25 mouse cellular contexts compared by ENCODE assay signal in the genomic region with DNA sequence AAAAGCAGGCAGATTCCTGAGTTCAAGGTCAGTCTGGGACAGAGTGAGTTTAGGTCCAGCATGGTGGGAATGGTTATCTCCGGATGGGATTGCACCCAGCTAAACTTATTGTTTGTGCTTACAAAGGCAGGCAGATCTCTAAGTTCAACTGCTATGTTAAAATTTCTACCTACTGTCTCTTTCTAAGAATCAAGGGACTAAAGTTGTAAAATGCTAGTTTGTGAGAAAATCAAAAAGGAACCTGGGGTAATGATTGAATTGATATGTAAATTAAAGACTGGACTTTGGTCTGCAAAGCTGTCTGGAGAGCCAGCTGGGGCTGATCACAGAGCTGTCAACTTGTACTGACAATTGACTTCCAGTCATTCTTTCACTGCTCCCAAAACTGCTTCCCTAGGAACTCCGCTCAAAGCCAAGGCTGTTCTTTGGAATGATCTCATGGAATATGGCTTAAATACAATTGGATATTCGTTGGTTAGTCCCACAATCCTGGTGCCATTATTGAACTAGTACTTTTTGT.
A peak's percentile ranks its signal among the peaks of the same experiment; 100 is the strongest.
DNase-seq lines count a peak whose midpoint lies in the region; ATAC-seq and TF ChIP-seq lines count a peak whose summit lies in the region.
"Had no signal": no experiment of that assay in that cellular context is flagged by ENCODE, and none has a peak within 500 bp of the region (broad histone marks: within the 10 kb centered on the region; RNA-seq: fewer than 3 reads in every experiment).

No protein-coding gene starts in this region.

- ATAC-seq in liver, embryonic 12.5 days = no peak
- ATAC-seq: forebrain, embryonic 14.5 days had no signal

- no peak overlapping the region for H3K9ac ChIP-seq in liver, adult 2 months (ENCODE audit: low read depth, low read length)
- no peak overlapping the region for H3K9ac ChIP-seq in liver, embryonic 12.5 days
- H3K9ac ChIP-seq: embryonic facial prominence, embryonic 12.5 days; heart, embryonic 12.5 days; hindbrain, embryonic 14.5 days; limb, embryonic 15.5 days; liver, embryonic 15.5 days; lung, embryonic 15.5 days; midbrain, embryonic 12.5 days had no signal

- WGBS in liver, adult 2 months = 18% methylated on average over 3 of the region's 3 CpGs
- 65% methylated on average over 3 of the region's 3 CpGs for WGBS in liver, embryonic 12.5 days (ENCODE audit: insufficient replicate concordance)

- H3K4me2 ChIP-seq in liver, embryonic 12.5 days = no peak overlapping the region
- H3K4me2 ChIP-seq: embryonic facial prominence, embryonic 12.5 days; heart, embryonic 12.5 days; hindbrain, embryonic 14.5 days; limb, embryonic 15.5 days; liver, embryonic 15.5 days; lung, embryonic 15.5 days; midbrain, embryonic 12.5 days had no signal

- peak; percentile 7 to 12 for DNase-seq in heart, postnatal 10 days
- DNase-seq in heart, adult 8-10 months (ENCODE audit: low spot score) = no peak
- DNase-seq in liver, adult 2 months (ENCODE audit: extremely low read depth, low read depth, low spot score) = peak; percentile 81
- DNase-seq in ZHBTc4 (ENCODE audit: low read depth, low spot score) = peak; percentile 62
- peak; percentile 19 to 25 for DNase-seq in kidney, postnatal 4 days
- DNase-seq in neural tube, embryonic 10.5 days (ENCODE audit: extremely low spot score, low spot score) = no peak
- no peak for DNase-seq in left cerebral cortex, postnatal 14 days (ENCODE audit: low spot score in 2 of 2)
- DNase-seq: adrenal gland, adult 8-10 months; cerebellum, adult 9-10 months; cerebellum, postnatal 36 days; gastrocnemius, postnatal 14 days; layer of hippocampus, postnatal 36 days; lung, postnatal 36 days; right cerebral cortex, postnatal 14 days had no signal

- 0 out of 2 replicates have a peak, but pooled peaks cover 4% of the 10 kb centered on the region for H3K9me3 ChIP-seq in liver, embryonic 12.5 days (replicated peaks)
- H3K9me3 ChIP-seq: embryonic facial prominence, embryonic 12.5 days; heart, embryonic 12.5 days; limb, embryonic 10.5 days; limb, embryonic 15.5 days; liver, embryonic 15.5 days; lung, embryonic 15.5 days; midbrain, embryonic 12.5 days had no signal

- TF ChIP-seq POLR2A in liver, adult 2 months (IDR thresholded peaks at IDR 0.05; ENCODE audit: extremely low read depth, insufficient read depth, low read length) = no peak

- peaks cover 1% of the 10 kb centered on the region; the same call in 1 of the 2 replicates for H3K4me1 ChIP-seq in liver, adult 2 months (ENCODE audit: control insufficient read depth, insufficient read depth, low read length)
- no peaks in the 10 kb centered on the region for H3K4me1 ChIP-seq in liver, embryonic 12.5 days
- H3K4me1 ChIP-seq: embryonic facial prominence, embryonic 12.5 days; heart, embryonic 12.5 days; limb, embryonic 10.5 days; limb, embryonic 15.5 days; liver, embryonic 15.5 days; lung, embryonic 15.5 days; midbrain, embryonic 12.5 days had no signal

- no peaks in the 10 kb centered on the region for H3K36me3 ChIP-seq in liver, adult 2 months (ENCODE audit: control insufficient read depth, insufficient read depth, low read length)
- H3K36me3 ChIP-seq in liver, embryonic 12.5 days = no peaks in the 10 kb centered on the region
- H3K36me3 ChIP-seq: embryonic facial prominence, embryonic 12.5 days; heart, embryonic 12.5 days; limb, embryonic 10.5 days; limb, embryonic 15.5 days; liver, embryonic 15.5 days; lung, embryonic 15.5 days; midbrain, embryonic 12.5 days had no signal

- H3K27me3 ChIP-seq in liver, adult 2 months (ENCODE audit: control insufficient read depth, insufficient read depth, low read length) = no peaks in the 10 kb centered on the region
- H3K27me3 ChIP-seq in liver, embryonic 12.5 days (replicated peaks) = no peaks in the 10 kb centered on the region
- H3K27me3 ChIP-seq: embryonic facial prominence, embryonic 12.5 days; heart, embryonic 12.5 days; limb, embryonic 15.5 days; liver, embryonic 15.5 days; lung, embryonic 15.5 days; midbrain, embryonic 12.5 days had no signal

- TF ChIP-seq CTCF in liver, adult 2 months (IDR thresholded peaks at IDR 0.05; ENCODE audit: low read depth, low read length) = no peak

- no peak overlapping the region for H3K4me3 ChIP-seq in liver, adult 2 months (ENCODE audit: insufficient read depth, low read depth, low read length)
- no peak overlapping the region for H3K4me3 ChIP-seq in liver, embryonic 12.5 days
- H3K4me3 ChIP-seq: embryonic facial prominence, embryonic 12.5 days; heart, embryonic 12.5 days; limb, embryonic 10.5 days; limb, embryonic 15.5 days; liver, embryonic 15.5 days; lung, embryonic 15.5 days; midbrain, embryonic 12.5 days had no signal

- no peaks in the 10 kb centered on the region for H3K79me2 ChIP-seq in liver, adult 2 months (ENCODE audit: control insufficient read depth, insufficient read depth, low read length)

- intact Hi-C loops in heart, postnatal 10 days (cut with DNase I) = no loop called here
- intact Hi-C loops in left cerebral cortex, postnatal 14 days (cut with DNase I) = no loop called here

- no peak overlapping the region for H3K27ac ChIP-seq in liver, adult 2 months (replicated peaks; ENCODE audit: insufficient read depth, low read depth, low read length)
- H3K27ac ChIP-seq in liver, embryonic 12.5 days = no peak overlapping the region
- H3K27ac ChIP-seq: embryonic facial prominence, embryonic 12.5 days; hindbrain, embryonic 14.5 days; kidney, postnatal 0 days; limb, embryonic 10.5 days; limb, embryonic 15.5 days; liver, embryonic 15.5 days; lung, embryonic 15.5 days; midbrain, embryonic 12.5 days had no signal

Comparison
In these comparisons a context has a peak if more than half of its experiments do, and no peak if none do; other contexts are left out.
1. DNase-seq: peak in heart, postnatal 10 days (2 of 2), liver, adult 2 months (single experiment), ZHBTc4 (single experiment) and kidney, postnatal 4 days (2 of 2); none in heart, adult 8-10 months (single experiment), neural tube, embryonic 10.5 days (single experiment) and left cerebral cortex, postnatal 14 days (0 of 2).